In the genomic region with DNA sequence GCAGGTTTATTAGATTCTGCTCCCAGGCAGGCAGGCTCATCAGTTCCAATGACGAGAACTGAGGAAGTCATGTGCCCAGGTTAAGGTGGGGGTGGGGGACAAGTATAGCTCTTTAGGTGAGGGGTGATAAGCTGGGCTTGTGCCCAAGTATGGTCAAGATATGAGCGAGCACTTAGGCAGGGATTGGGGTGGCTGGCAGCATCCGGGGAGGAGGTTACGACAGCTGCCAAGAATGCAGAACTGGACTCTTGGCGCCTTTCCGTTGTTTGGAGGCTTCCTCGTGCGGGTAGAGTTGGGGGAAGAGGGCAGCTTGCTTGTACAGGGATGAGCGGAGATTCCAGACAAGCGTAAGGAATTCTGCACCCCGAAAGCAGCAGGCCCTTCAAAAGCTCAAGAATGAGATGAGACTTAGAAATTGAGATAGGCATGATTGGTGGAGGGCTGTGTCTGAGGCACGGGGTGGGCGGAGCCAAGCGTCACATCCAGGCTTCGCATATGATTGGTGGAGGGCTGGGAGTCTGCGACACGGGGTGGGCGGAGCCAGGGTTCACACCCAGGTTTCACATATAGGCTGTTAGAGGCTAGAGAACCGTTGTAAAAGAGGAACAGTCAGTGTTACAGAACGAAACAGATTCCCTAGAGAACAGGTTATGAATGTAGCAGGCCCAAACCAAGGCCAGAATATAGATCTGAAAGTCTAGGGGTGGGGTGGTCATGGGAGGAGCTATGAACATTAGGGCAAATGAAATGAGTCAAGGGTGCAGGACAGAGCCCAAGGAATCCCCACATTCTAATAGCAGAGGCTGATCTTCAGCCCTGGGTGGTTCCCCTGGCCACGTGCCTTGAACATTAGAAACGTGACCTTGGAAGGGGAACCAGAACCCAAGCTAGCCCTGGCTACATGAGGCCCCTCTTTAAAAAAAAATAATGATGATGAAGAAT, we compare ENCODE assay signal across 8 mouse cellular contexts. TPM values are rescaled to one million over a fixed set of nuclear protein-coding genes. Genes with fewer than 3 reads are reported as not detected.
A peak's percentile ranks its signal among the peaks of the same experiment; 100 is the strongest.
DNase-seq lines count a peak whose midpoint lies in the region; ATAC-seq and TF ChIP-seq lines count a peak whose summit lies in the region.

No protein-coding gene starts in this region.

- ATAC-seq in heart, embryonic 14.5 days (ENCODE audit: insufficient number of reproducible peaks, insufficient read depth, low FRiP score, low read depth) = peak; percentile 95
- ATAC-seq in liver, embryonic 11.5 days (replicated peaks; ENCODE audit: low FRiP score) = peak; percentile 99

- H3K4me1 ChIP-seq in forebrain, embryonic 10.5 days = peaks cover 9% of the 10 kb centered on the region
- H3K4me1 ChIP-seq in heart, embryonic 14.5 days (ENCODE audit: control insufficient read depth in 2 of 2, insufficient read depth in 2 of 2, low read length in 2 of 2) = peaks cover 2 to 9% of the 10 kb centered on the region in 2 experiments
- no peaks in the 10 kb centered on the region for H3K4me1 ChIP-seq in liver, embryonic 11.5 days (replicated peaks; ENCODE audit: control insufficient read depth, insufficient read depth, low read length)

- H3ac ChIP-seq in myocyte (ENCODE audit: control insufficient read depth, insufficient read length) = no peak overlapping the region

- peak; percentile 97 for DNase-seq in CD4-positive, CD25-positive, alpha-beta regulatory T cell, adult 2 months (ENCODE audit: low read depth, low spot score)
- peak; percentile 75 for DNase-seq in c-Kit-negative CD71-positive TER-119-positive erythroid progenitor cells, embryonic 14.5 days (ENCODE audit: low read depth, low spot score)
- peak; percentile 70 for DNase-seq in forebrain, embryonic 10.5 days (ENCODE audit: extremely low spot score, low spot score)
- DNase-seq in kidney, postnatal 10 days = peak; percentile 79
- DNase-seq in liver, embryonic 11.5 days (ENCODE audit: low spot score) = peak; percentile 82
- DNase-seq in splenic B cell, adult 2 months (ENCODE audit: low read depth, low spot score) = peak; percentile 99

- H3K36me3 ChIP-seq in forebrain, embryonic 10.5 days (replicated peaks) = no peaks in the 10 kb centered on the region
- H3K36me3 ChIP-seq in heart, embryonic 14.5 days (ENCODE audit: control insufficient read depth, insufficient read depth, low read length) = no peaks in the 10 kb centered on the region
- H3K36me3 ChIP-seq in liver, embryonic 11.5 days (ENCODE audit: control insufficient read depth, insufficient read depth, low read length) = no peaks in the 10 kb centered on the region
- H3K36me3 ChIP-seq in myocyte (ENCODE audit: control insufficient read depth, insufficient read depth) = no peaks in the 10 kb centered on the region
- peaks cover 41% of the 10 kb centered on the region for H3K36me3 ChIP-seq in splenic B cell, adult 2 months (ENCODE audit: control insufficient read depth, insufficient read depth, low read length, poor library complexity, severe bottlenecking)

- WGBS in forebrain, embryonic 10.5 days = 35% methylated on average over 22 of the region's 22 CpGs
- WGBS in heart, embryonic 14.5 days = 5% methylated on average over 22 of the region's 22 CpGs
- 14% methylated on average over 22 of the region's 22 CpGs for WGBS in liver, embryonic 11.5 days

- peak overlapping the region; percentile 56 for H3K27ac ChIP-seq in forebrain, embryonic 10.5 days
- peak overlapping the region; percentile 95 to 99 for H3K27ac ChIP-seq in heart, embryonic 14.5 days (replicated peaks in 1 of 2; ENCODE audit: control insufficient read depth in 1 of 2, insufficient read depth in 1 of 2, low read depth in 2 of 2, low read length in 2 of 2)
- peak overlapping the region; percentile 20; the same call in 1 of the 2 replicates for H3K27ac ChIP-seq in liver, embryonic 11.5 days (ENCODE audit: low read depth, low read length)

- TF ChIP-seq POLR2A in myocyte (IDR thresholded peaks at IDR 0.05; ENCODE audit: insufficient read length, low read depth) = no peak

- peak overlapping the region; percentile 44 for H3K4me3 ChIP-seq in forebrain, embryonic 10.5 days
- peak overlapping the region; percentile 27 to 48 for H3K4me3 ChIP-seq in heart, embryonic 14.5 days (ENCODE audit: control insufficient read depth in 1 of 2, insufficient read depth in 1 of 2, low read depth in 1 of 2, low read length in 2 of 2)
- H3K4me3 ChIP-seq in liver, embryonic 11.5 days (ENCODE audit: low read depth, low read length) = peak overlapping the region; percentile 35; the same call in 1 of the 2 replicates
- H3K4me3 ChIP-seq in myocyte = no peak overlapping the region

- no peaks in the 10 kb centered on the region for H3K79me2 ChIP-seq in myocyte (ENCODE audit: control insufficient read depth, insufficient read depth)

- peak overlapping the region; percentile 39; the same call in 1 of the 2 replicates for H3K9ac ChIP-seq in heart, embryonic 14.5 days (ENCODE audit: low read length)
- peak overlapping the region; percentile 54 for H3K9ac ChIP-seq in liver, embryonic 11.5 days (ENCODE audit: low read depth, low read length)

- no peaks in the 10 kb centered on the region for H3K9me3 ChIP-seq in forebrain, embryonic 10.5 days
- no peaks in the 10 kb centered on the region for H3K9me3 ChIP-seq in heart, embryonic 14.5 days (ENCODE audit: control insufficient read depth, low read length)
- H3K9me3 ChIP-seq in liver, embryonic 11.5 days (ENCODE audit: control insufficient read depth, low read length) = no peaks in the 10 kb centered on the region

- H3K27me3 ChIP-seq in forebrain, embryonic 10.5 days (ENCODE audit: poor library complexity, severe bottlenecking) = no peaks in the 10 kb centered on the region
- no peaks in the 10 kb centered on the region for H3K27me3 ChIP-seq in heart, embryonic 14.5 days (ENCODE audit: control insufficient read depth, insufficient read depth, low read length)
- H3K27me3 ChIP-seq in liver, embryonic 11.5 days (replicated peaks; ENCODE audit: control insufficient read depth, insufficient read depth, low read length) = no peaks in the 10 kb centered on the region
- no peaks in the 10 kb centered on the region for H3K27me3 ChIP-seq in myocyte (ENCODE audit: control insufficient read depth, insufficient read depth, insufficient read length)
- no peaks in the 10 kb centered on the region for H3K27me3 ChIP-seq in splenic B cell, adult 2 months (ENCODE audit: control insufficient read depth, insufficient read depth, low read length, poor library complexity, severe bottlenecking)

- H3K4me2 ChIP-seq in heart, embryonic 14.5 days (ENCODE audit: low read length) = peak overlapping the region; percentile 60
- peak overlapping the region; percentile 63 for H3K4me2 ChIP-seq in liver, embryonic 11.5 days
- H3K4me2 ChIP-seq in myocyte (ENCODE audit: low read depth) = peak overlapping the region; percentile 38

TF ChIP-seq in myocyte, 11 proteins besides CTCF, POLR2A, EP300 and RAD21:
- TF ChIP-seq TCF12 (IDR thresholded peaks at IDR 0.05; ENCODE audit: insufficient read depth, poor library complexity, severe bottlenecking) (no peak), USF1 (IDR thresholded peaks at IDR 0.05; ENCODE audit: low read depth) (no peak), MYOG (IDR thresholded peaks at IDR 0.05; ENCODE audit: control insufficient read depth in 1 of 3, insufficient read depth in 1 of 3, insufficient read length in 2 of 3, low read depth in 2 of 3) (no peak), TCF3 (IDR thresholded peaks at IDR 0.05; ENCODE audit: insufficient read length, low read depth) (no peak), E2F4 (IDR thresholded peaks at IDR 0.05; ENCODE audit: insufficient read depth) (no peak), REST (IDR thresholded peaks at IDR 0.05; ENCODE audit: insufficient read depth, insufficient read length) (no peak), POLR2AphosphoS2 (IDR thresholded peaks at IDR 0.05; ENCODE audit: insufficient read length, low read depth) (no peak), CEBPB (IDR thresholded peaks at IDR 0.05; ENCODE audit: insufficient read depth, poor library complexity, severe bottlenecking) (no peak), MYOD1 (IDR thresholded peaks at IDR 0.05; ENCODE audit: control insufficient read depth in 1 of 3, insufficient read length in 2 of 3, low read depth in 2 of 3) (no peak), MAX (IDR thresholded peaks at IDR 0.05; ENCODE audit: low read depth) (no peak)

RNA-seq across cellular contexts. Expression of gene Sp100, which starts 53.7 kb away (rescaled TPM):
- polyA plus RNA-seq in forebrain, embryonic 10.5 days (2016; fragmentation: Nextera tagmentation; extraction: Ambion mirVana) = 0.24 and 0.44 TPM in 2 replicates
- polyA plus RNA-seq in heart, embryonic 14.5 days (2014; fragmentation: Nextera tagmentation; extraction: Ambion mirVana) = 2.0 and 2.3 TPM in 2 replicates
- polyA plus RNA-seq in liver, embryonic 11.5 days (2014; fragmentation: Nextera tagmentation; extraction: Ambion mirVana) = 1.6 and 2.4 TPM in 2 replicates
- polyA plus RNA-seq in myocyte (2012; fragmentation: generic; extraction: Trizol) = 0.14 TPM

Comparison
In these comparisons a context has a peak if more than half of its experiments do, and no peak if none do; other contexts are left out.
1. H3K27ac ChIP-seq: peak in every context shown above with its lines; median percentile 97 in heart, embryonic 14.5 days; 56 in forebrain, embryonic 10.5 days; 20 in liver, embryonic 11.5 days.